ENCODE assay signal across 11 mouse cellular contexts in genomic region chrX:129974816-129975215, GRCm38 (mm10).
DNase-seq lines count a peak whose midpoint lies in the region; ATAC-seq and TF ChIP-seq lines count a peak whose summit lies in the region.
"Had no signal": no experiment of that assay in that cellular context is flagged by ENCODE, and none has a peak within 500 bp of the region (broad histone marks: within the 10 kb centered on the region; RNA-seq: fewer than 3 reads in every experiment).

No protein-coding gene starts in this region.

- peak; percentile 36 for TF ChIP-seq CTCF in left cerebral cortex, adult 2 months (IDR thresholded peaks at IDR 0.05)
- TF ChIP-seq CTCF in brain, embryonic 14.5 days (IDR thresholded peaks at IDR 0.05; ENCODE audit: borderline replicate concordance, extremely low read depth, insufficient read depth, insufficient read length): no peak

- DNase-seq in left cerebral cortex, adult 2 months (ENCODE audit: extremely low spot score in 1 of 2, low spot score in 2 of 2): no peak
- no peak for DNase-seq in left cerebral cortex, adult 8-10 months (ENCODE audit: low spot score in 2 of 2)
- peak; percentile 62 for DNase-seq in brain, embryonic 14.5 days (ENCODE audit: low read depth)
- no peak for DNase-seq in kidney, adult 8-10 months
- DNase-seq: thymus, postnatal 36 days had no signal

- 36% methylated on average over 4 of the region's 4 CpGs for WGBS in forebrain, embryonic 16.5 days
- WGBS in forebrain, embryonic 12.5 days: 48% methylated on average over 4 of the region's 4 CpGs

- no peak overlapping the region for H3K27ac ChIP-seq in forebrain, embryonic 16.5 days (ENCODE audit: low read length)
- no peak overlapping the region for H3K27ac ChIP-seq in forebrain, embryonic 12.5 days
- no peak overlapping the region for H3K27ac ChIP-seq in left cerebral cortex, adult 2 months
- H3K27ac ChIP-seq: hindbrain, embryonic 13.5 days; lung, embryonic 15.5 days had no signal

- intact Hi-C loops in left cerebral cortex, adult 2 months (cut with DNase I): no loop called here

- TF ChIP-seq POLR2A in brain, embryonic 14.5 days (IDR thresholded peaks at IDR 0.05; ENCODE audit: borderline replicate concordance, extremely low read depth, insufficient read depth, insufficient read length, poor library complexity, severe bottlenecking): no peak

- no peak overlapping the region for H3K4me3 ChIP-seq in forebrain, embryonic 16.5 days (replicated peaks; ENCODE audit: low read length)
- H3K4me3 ChIP-seq in forebrain, embryonic 12.5 days (replicated peaks): no peak overlapping the region
- H3K4me3 ChIP-seq in left cerebral cortex, adult 2 months: no peak overlapping the region
- H3K4me3 ChIP-seq: hindbrain, embryonic 13.5 days; lung, embryonic 15.5 days had no signal

- no peak overlapping the region for H3K4me2 ChIP-seq in forebrain, embryonic 16.5 days (ENCODE audit: low read length)
- no peak overlapping the region for H3K4me2 ChIP-seq in forebrain, embryonic 12.5 days
- H3K4me2 ChIP-seq: hindbrain, embryonic 13.5 days; lung, embryonic 15.5 days had no signal

- 0 out of 2 replicates have a peak, but pooled peaks have one; percentile 33 for ATAC-seq in forebrain, embryonic 16.5 days
- no peak for ATAC-seq in forebrain, embryonic 12.5 days (ENCODE audit: low FRiP score)
- 0 out of 2 replicates have a peak, but pooled peaks have one; percentile 46 for ATAC-seq in megakaryocyte progenitor cell, adult 5-6 weeks (replicated peaks; ENCODE audit: poor library complexity)
- ATAC-seq in granulocyte monocyte progenitor cell, adult 5-6 weeks (replicated peaks; ENCODE audit: poor library complexity, severe bottlenecking): no peak

- no peaks in the 10 kb centered on the region for H3K4me1 ChIP-seq in forebrain, embryonic 16.5 days (replicated peaks; ENCODE audit: control insufficient read depth, insufficient read depth, low read length)
- no peaks in the 10 kb centered on the region for H3K4me1 ChIP-seq in forebrain, embryonic 12.5 days
- H3K4me1 ChIP-seq: hindbrain, embryonic 13.5 days; lung, embryonic 15.5 days had no signal

- no peak overlapping the region for H3K9ac ChIP-seq in forebrain, embryonic 16.5 days (replicated peaks; ENCODE audit: low read depth, low read length)
- no peak overlapping the region for H3K9ac ChIP-seq in forebrain, embryonic 12.5 days
- H3K9ac ChIP-seq: hindbrain, embryonic 13.5 days; lung, embryonic 15.5 days had no signal

- no peaks in the 10 kb centered on the region for H3K27me3 ChIP-seq in forebrain, embryonic 16.5 days (replicated peaks; ENCODE audit: control insufficient read depth, insufficient read depth, low read length)
- H3K27me3 ChIP-seq in forebrain, embryonic 12.5 days: no peaks in the 10 kb centered on the region
- H3K27me3 ChIP-seq: hindbrain, embryonic 13.5 days; lung, embryonic 15.5 days had no signal

- H3K9me3 ChIP-seq in forebrain, embryonic 16.5 days (ENCODE audit: control insufficient read depth, low read length): no peaks in the 10 kb centered on the region
- H3K9me3 ChIP-seq in forebrain, embryonic 12.5 days: no peaks in the 10 kb centered on the region
- H3K9me3 ChIP-seq: hindbrain, embryonic 13.5 days; lung, embryonic 15.5 days had no signal

- no peaks in the 10 kb centered on the region for H3K36me3 ChIP-seq in forebrain, embryonic 16.5 days (ENCODE audit: control insufficient read depth, insufficient read depth)
- H3K36me3 ChIP-seq in forebrain, embryonic 12.5 days (replicated peaks): no peaks in the 10 kb centered on the region
- H3K36me3 ChIP-seq: hindbrain, embryonic 13.5 days; lung, embryonic 15.5 days had no signal

Comparison
In these comparisons a context has a peak if more than half of its experiments do, and no peak if none do; other contexts are left out.
1. ATAC-seq: peak in forebrain, embryonic 16.5 days (single experiment) and megakaryocyte progenitor cell, adult 5-6 weeks (single experiment); none in forebrain, embryonic 12.5 days (single experiment) and granulocyte monocyte progenitor cell, adult 5-6 weeks (single experiment).